In the genomic region with DNA sequence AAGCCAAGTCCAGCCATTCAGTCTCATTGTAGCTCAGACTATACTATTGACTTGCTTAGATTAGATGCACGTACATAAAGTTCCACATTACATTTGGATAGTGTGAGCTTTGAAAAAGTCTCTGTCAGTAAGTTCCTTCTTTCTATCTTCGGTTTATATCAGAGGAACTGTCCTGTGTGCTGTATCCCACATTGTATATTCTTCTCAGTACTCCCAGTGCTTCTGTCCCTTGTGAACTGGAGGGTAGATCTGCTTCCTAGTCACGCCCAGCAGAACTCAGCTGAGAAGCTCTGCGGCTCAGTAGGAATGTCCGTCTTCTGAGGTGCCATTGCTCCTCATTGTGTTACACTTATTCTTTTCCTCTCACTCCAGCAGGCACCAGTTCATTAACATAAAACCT, we compare ENCODE assay signal across 29 mouse cellular contexts. TPM values are rescaled to one million over a fixed set of nuclear protein-coding genes. Genes with fewer than 3 reads are reported as not detected.
DNase-seq lines count a peak whose midpoint lies in the region; ATAC-seq and TF ChIP-seq lines count a peak whose summit lies in the region.
"Had no signal": no experiment of that assay in that cellular context is flagged by ENCODE, and none has a peak within 500 bp of the region (broad histone marks: within the 10 kb centered on the region; RNA-seq: fewer than 3 reads in every experiment).

No protein-coding gene starts in this region.

- H3K36me3 ChIP-seq in forebrain, embryonic 11.5 days (ENCODE audit: control insufficient read depth, insufficient read depth, low read length): no peaks in the 10 kb centered on the region
- H3K36me3 ChIP-seq in forebrain, embryonic 12.5 days (replicated peaks): peaks cover 22% of the 10 kb centered on the region
- peaks cover 21% of the 10 kb centered on the region; the same call in 1 of the 2 replicates for H3K36me3 ChIP-seq in heart, embryonic 10.5 days
- H3K36me3 ChIP-seq in MEL (ENCODE audit: control insufficient read depth in 1 of 2, insufficient read depth in 2 of 2, low read length in 2 of 2) (peaks cover 0 to 45% of the 10 kb centered on the region in 2 experiments; a peak in 3 of 4 replicates), myocyte (ENCODE audit: control insufficient read depth, insufficient read depth) (peaks cover 6% of the 10 kb centered on the region)

- no peaks in the 10 kb centered on the region for H3K27me3 ChIP-seq in forebrain, embryonic 11.5 days (ENCODE audit: control insufficient read depth, insufficient read depth, low read length)
- H3K27me3 ChIP-seq in forebrain, embryonic 12.5 days: no peaks in the 10 kb centered on the region
- no peaks in the 10 kb centered on the region for H3K27me3 ChIP-seq in heart, embryonic 10.5 days (ENCODE audit: insufficient read depth, poor library complexity, severe bottlenecking)
- H3K27me3 ChIP-seq in MEL (ENCODE audit: control insufficient read depth in 1 of 2, insufficient read depth in 2 of 2, low read length in 2 of 2): no peaks in the 10 kb centered on the region
- H3K27me3 ChIP-seq in myocyte (ENCODE audit: control insufficient read depth, insufficient read depth, insufficient read length): no peaks in the 10 kb centered on the region
- H3K27me3 ChIP-seq: embryonic facial prominence, embryonic 13.5 days; forebrain, embryonic 15.5 days; heart, embryonic 12.5 days; heart, embryonic 15.5 days had no signal

- H3K4me3 ChIP-seq in forebrain, embryonic 11.5 days (ENCODE audit: low read depth, low read length): no peak overlapping the region
- H3K4me3 ChIP-seq in forebrain, embryonic 12.5 days (replicated peaks): no peak overlapping the region
- no peak overlapping the region for H3K4me3 ChIP-seq in heart, embryonic 10.5 days
- no peak overlapping the region for H3K4me3 ChIP-seq in MEL (ENCODE audit: control insufficient read depth in 1 of 2, insufficient read depth in 1 of 2, low read depth in 2 of 2, low read length in 2 of 2)
- no peak overlapping the region for H3K4me3 ChIP-seq in myocyte
- H3K4me3 ChIP-seq: embryonic facial prominence, embryonic 10.5 days; embryonic facial prominence, embryonic 13.5 days; forebrain, embryonic 10.5 days; forebrain, embryonic 15.5 days; heart, adult 2 months; heart, embryonic 12.5 days; heart, embryonic 15.5 days had no signal

- H3K9ac ChIP-seq in forebrain, embryonic 11.5 days (ENCODE audit: low read length): no peak overlapping the region
- no peak overlapping the region for H3K9ac ChIP-seq in forebrain, embryonic 12.5 days
- H3K9ac ChIP-seq in MEL (ENCODE audit: control insufficient read depth, low read depth, low read length, poor library complexity, severe bottlenecking): peak overlapping the region; percentile 25; the same call in 1 of the 2 replicates
- H3K9ac ChIP-seq: embryonic facial prominence, embryonic 13.5 days; forebrain, embryonic 15.5 days; heart, embryonic 12.5 days; heart, embryonic 15.5 days; hindbrain, embryonic 14.5 days had no signal

- H3K4me1 ChIP-seq in forebrain, embryonic 11.5 days (replicated peaks; ENCODE audit: control insufficient read depth, insufficient read depth, low read length): no peaks in the 10 kb centered on the region
- H3K4me1 ChIP-seq in forebrain, embryonic 12.5 days: no peaks in the 10 kb centered on the region
- H3K4me1 ChIP-seq in heart, embryonic 10.5 days: peaks cover 30% of the 10 kb centered on the region
- H3K4me1 ChIP-seq in MEL (ENCODE audit: control insufficient read depth in 1 of 2, insufficient read depth in 2 of 2, low read length in 2 of 2): peaks cover 43 to 45% of the 10 kb centered on the region in 2 experiments
- H3K4me1 ChIP-seq: forebrain, embryonic 10.5 days had no signal

- intact Hi-C loops in heart, postnatal 10 days (cut with DNase I): no loop called here

- no peak overlapping the region for H3ac ChIP-seq in myocyte (ENCODE audit: control insufficient read depth, insufficient read length)

- TF ChIP-seq POLR2A in MEL (IDR thresholded peaks at IDR 0.05; ENCODE audit: control insufficient read depth in 1 of 2, insufficient read depth in 1 of 2, low read depth in 1 of 2, low read length in 2 of 2, poor library complexity in 1 of 2): no peak
- no peak for TF ChIP-seq POLR2A in myocyte (IDR thresholded peaks at IDR 0.05; ENCODE audit: insufficient read length, low read depth)

- no peak overlapping the region for H3K4me2 ChIP-seq in forebrain, embryonic 11.5 days (ENCODE audit: low read depth, low read length, severe bottlenecking)
- no peak overlapping the region for H3K4me2 ChIP-seq in forebrain, embryonic 12.5 days
- peak overlapping the region; percentile 62 for H3K4me2 ChIP-seq in myocyte (ENCODE audit: low read depth)
- H3K4me2 ChIP-seq: embryonic facial prominence, embryonic 13.5 days; forebrain, embryonic 15.5 days; heart, embryonic 12.5 days; heart, embryonic 15.5 days; hindbrain, embryonic 14.5 days had no signal

- H3K79me2 ChIP-seq in MEL (ENCODE audit: control insufficient read depth, insufficient read depth, low read length, poor library complexity) (no peaks in the 10 kb centered on the region), myocyte (ENCODE audit: control insufficient read depth, insufficient read depth) (peaks cover 8% of the 10 kb centered on the region)

- TF ChIP-seq RAD21 in MEL (IDR thresholded peaks at IDR 0.05; ENCODE audit: low read depth, low read length): no peak

- H3K27ac ChIP-seq in forebrain, embryonic 11.5 days (ENCODE audit: low read depth, low read length): no peak overlapping the region
- no peak overlapping the region for H3K27ac ChIP-seq in forebrain, embryonic 12.5 days
- no peak overlapping the region for H3K27ac ChIP-seq in heart, embryonic 10.5 days
- H3K27ac ChIP-seq in MEL (ENCODE audit: control insufficient read depth, low read depth, low read length): peak overlapping the region; percentile 76
- H3K27ac ChIP-seq: embryonic facial prominence, embryonic 10.5 days; embryonic facial prominence, embryonic 13.5 days; forebrain, embryonic 10.5 days; forebrain, embryonic 15.5 days; heart, adult 2 months; heart, embryonic 15.5 days; hindbrain, embryonic 14.5 days; hindbrain, postnatal 0 days had no signal

- no peak for TF ChIP-seq CTCF in MEL (IDR thresholded peaks at IDR 0.05 in 2 of 3, conservative IDR thresholded peaks at IDR 0.05 in 1 of 3; ENCODE audit: control insufficient read depth in 1 of 3, insufficient read depth in 1 of 3, low read depth in 2 of 3, low read length in 3 of 3, poor library complexity in 1 of 3, severe bottlenecking in 1 of 3)

- peak; percentile 38 to 41; a peak in 2 of 4 replicates for TF ChIP-seq EP300 in MEL (IDR thresholded peaks at IDR 0.05; ENCODE audit: low read depth in 1 of 2, low read length in 2 of 2)

- WGBS in forebrain, embryonic 11.5 days: 91% methylated on average over 5 of the region's 5 CpGs
- WGBS in forebrain, embryonic 12.5 days: 88% methylated on average over 5 of the region's 5 CpGs
- WGBS in heart, embryonic 10.5 days: 93% methylated on average over 5 of the region's 5 CpGs

- no peak for ATAC-seq in forebrain, embryonic 11.5 days (replicated peaks; ENCODE audit: low FRiP score)
- no peak for ATAC-seq in forebrain, embryonic 12.5 days (ENCODE audit: low FRiP score)
- ATAC-seq in erythroblast, adult 5-6 weeks (replicated peaks; ENCODE audit: low FRiP score, poor library complexity, severe bottlenecking): no peak
- ATAC-seq: forebrain, embryonic 15.5 days; hindbrain, postnatal 0 days; inflammation-experienced regulatory T-cells, adult 6 months had no signal

- DNase-seq in forebrain, embryonic 11.5 days (ENCODE audit: low spot score): peak; percentile 2
- peak; percentile 14 for DNase-seq in heart, embryonic 10.5 days (ENCODE audit: low spot score)
- no peak for DNase-seq in heart, postnatal 10 days
- DNase-seq in MEL (ENCODE audit: low read depth, low spot score): peak; percentile 69
- no peak for DNase-seq in kidney, postnatal 25 days
- DNase-seq: adrenal gland, adult 2 months; adrenal gland, postnatal 14 days; cerebellum, adult 11-12 months; cerebellum, adult 8-10 months; cerebellum, postnatal 10 days; cerebellum, postnatal 36 days; embryo, embryonic 11 days; gastrocnemius, postnatal 25 days; heart, postnatal 14 days; heart, postnatal 4 days; kidney, adult 11 months had no signal

- no peaks in the 10 kb centered on the region for H3K9me3 ChIP-seq in forebrain, embryonic 11.5 days (ENCODE audit: control insufficient read depth, low read length)
- no peaks in the 10 kb centered on the region for H3K9me3 ChIP-seq in forebrain, embryonic 12.5 days
- no peaks in the 10 kb centered on the region for H3K9me3 ChIP-seq in heart, embryonic 10.5 days
- no peaks in the 10 kb centered on the region for H3K9me3 ChIP-seq in MEL (replicated peaks; ENCODE audit: insufficient read depth, low read length)
- H3K9me3 ChIP-seq: embryonic facial prominence, embryonic 10.5 days; embryonic facial prominence, embryonic 13.5 days; forebrain, embryonic 10.5 days; forebrain, embryonic 15.5 days; heart, embryonic 12.5 days; heart, embryonic 15.5 days had no signal

TF ChIP-seq in MEL, 35 proteins besides CTCF, POLR2A, EP300 and RAD21 (continues in another document):
- TF ChIP-seq MYB (IDR thresholded peaks at IDR 0.05; ENCODE audit: low read depth, low read length): no peak
- TF ChIP-seq TAL1 (IDR thresholded peaks at IDR 0.05; ENCODE audit: low read length): no peak
- TF ChIP-seq ETS1 (IDR thresholded peaks at IDR 0.05; ENCODE audit: low read depth, low read length): peak; percentile 71
- 0 out of 2 replicates have a peak, but pooled peaks have one; percentile 49 for TF ChIP-seq RCOR1 (IDR thresholded peaks at IDR 0.05; ENCODE audit: low read depth, low read length)

TF ChIP-seq in myocyte, 11 proteins besides CTCF, POLR2A, EP300 and RAD21 (continues in another document):
- TF ChIP-seq MYOG (IDR thresholded peaks at IDR 0.05; ENCODE audit: control insufficient read depth in 1 of 3, insufficient read depth in 1 of 3, insufficient read length in 2 of 3, low read depth in 2 of 3) (no peak), TCF3 (IDR thresholded peaks at IDR 0.05; ENCODE audit: insufficient read length, low read depth) (no peak), SRF (IDR thresholded peaks at IDR 0.05; ENCODE audit: control insufficient read depth, insufficient read length, low read depth) (no peak), POLR2AphosphoS2 (IDR thresholded peaks at IDR 0.05; ENCODE audit: insufficient read length, low read depth) (no peak), USF1 (IDR thresholded peaks at IDR 0.05; ENCODE audit: low read depth) (no peak)

RNA-seq across cellular contexts. Expression of gene Adora2a, which starts 18.1 kb away (rescaled TPM):
- polyA plus RNA-seq in forebrain, embryonic 11.5 days (2014; fragmentation: Nextera tagmentation; extraction: Ambion mirVana): 2.5 and 4.2 TPM in 2 replicates
- polyA plus RNA-seq in forebrain, embryonic 12.5 days (2016; fragmentation: Nextera tagmentation; extraction: Ambion mirVana): 3.2 and 3.6 TPM in 2 replicates
- 3.5 and 3.6 TPM in 2 replicates for polyA plus RNA-seq in heart, embryonic 10.5 days (2016; fragmentation: Nextera tagmentation; extraction: Ambion mirVana)
- total RNA-seq in heart, postnatal 10 days (2021): 10 to 100 TPM; 18.7 to 18.9 TPM
- not detected in 2 replicates for total RNA-seq in MEL (2012; rRNA removed)
- under 1 TPM in 1 of 2 experiments, not detected in 1; 0.04 TPM for polyA plus RNA-seq in MEL (2012; ENCODE audit: insufficient read depth in 1 of 2, insufficient read length in 2 of 2, low read depth in 1 of 2, low replicate concordance in 2 of 2, missing spikeins in 1 of 2)
- 1.3 TPM for polyA plus RNA-seq in myocyte (2012; fragmentation: generic; extraction: Trizol)
- 0.42 TPM in 1 of 2 replicates, not detected in the other for total RNA-seq in erythroblast, adult 5-6 weeks (2015; ENCODE audit: low replicate concordance)
- 0.17 TPM in 1 of 2 replicates, not detected in the other for total RNA-seq in erythroblast, adult 5-6 weeks (2017; ENCODE audit: low replicate concordance)

Comparison
In these comparisons a context has a peak if more than half of its experiments do, and no peak if none do; other contexts are left out.
1. DNase-seq: peak in forebrain, embryonic 11.5 days (single experiment), heart, embryonic 10.5 days (single experiment) and MEL (single experiment); none in heart, postnatal 10 days (0 of 2) and kidney, postnatal 25 days (0 of 2).